Mouse (Mus musculus): ENCODE results near the gene Ppp5c.

GRCm38 (mm10) chr7:17056081-17056581 lies 28.4 kb upstream of the Ppp5c start:
- no peak for TF ChIP-seq CTCF (IDR thresholded peaks at IDR 0.05; ENCODE audit: low read depth, low read length)
- TF ChIP-seq GATA1 (IDR thresholded peaks at IDR 0.05; ENCODE audit: borderline replicate concordance, low read length): no peak
- TF ChIP-seq TAL1 (conservative IDR thresholded peaks at IDR 0.05; ENCODE audit: low read depth, low read length): no peak
- 0 out of 2 replicates have a peak, but pooled peaks have one; percentile 19 for TF ChIP-seq POLR2AphosphoS5 (IDR thresholded peaks at IDR 0.05; ENCODE audit: insufficient replicate concordance, low read depth, low read length)

Data from G1E (cell line).